Mouse (Mus musculus): ENCODE data around the gene Negr1. TPM values are rescaled to one million over a fixed set of nuclear protein-coding genes. Genes with fewer than 3 reads are reported as not detected.

Gene Negr1
- total and polyA plus RNA-seq, 3 experiments = not detected

- dilution Hi-C loops (cut with MboI; ENCODE audit: extremely low pct_ligation_motif_present, extremely low pct_unique_long_range_greater_than_20kb, low sequenced_read_pairs) (no loop called here), in situ Hi-C loops (cut with MboI; ENCODE audit: low pct_ligation_motif_present, low pct_unique_long_range_greater_than_20kb, low sequenced_read_pairs) (no loop called here)
- Histone ChIP-seq H3K4me2 (ENCODE audit: insufficient read depth, low read depth, poor library complexity, severe bottlenecking) (no peak overlapping the region), H3K9me3 (replicated peaks; ENCODE audit: low read length) (peaks cover 8% of the 10 kb centered on the region), H3K4me3 (replicated peaks in 1 of 3; ENCODE audit: low read depth in 2 of 3, low read length in 2 of 3, poor library complexity in 1 of 3) (no peak overlapping the region), H3K27ac (ENCODE audit: insufficient read depth, low read depth) (no peak overlapping the region), H3K79me2 (replicated peaks; ENCODE audit: control insufficient read depth, extremely low read depth, insufficient read depth, poor library complexity, severe bottlenecking) (no peaks in the 10 kb centered on the region), H3K27me3 (replicated peaks) (no peaks in the 10 kb centered on the region), H3K36me3 (replicated peaks in 1 of 2; ENCODE audit: control insufficient read depth in 1 of 2, insufficient read depth in 1 of 2, low read length in 1 of 2) (no peaks in the 10 kb centered on the region), H3K4me1 (ENCODE audit: control insufficient read depth in 1 of 2, insufficient read depth in 2 of 2) (no peaks in the 10 kb centered on the region), H3K9ac (ENCODE audit: insufficient read depth, low read depth) (no peak overlapping the region)
- TF ChIP-seq HCFC1 (IDR thresholded peaks at IDR 0.05; ENCODE audit: low read depth, low read length) = no peak
- TF ChIP-seq USF2 (conservative IDR thresholded peaks at IDR 0.05; ENCODE audit: low read depth, low read length) = no peak
- TF ChIP-seq UBTF (IDR thresholded peaks at IDR 0.05; ENCODE audit: low read depth, low read length) = no peak
- TF ChIP-seq GABPA (IDR thresholded peaks at IDR 0.05; ENCODE audit: insufficient replicate concordance, low read depth, low read length) = no peak
- no peak for TF ChIP-seq MAZ (IDR thresholded peaks at IDR 0.05; ENCODE audit: low read depth, low read length)
- TF ChIP-seq CHD2 (IDR thresholded peaks at IDR 0.05; ENCODE audit: low read length) = no peak
- no peak for TF ChIP-seq MAFK (IDR thresholded peaks at IDR 0.05; ENCODE audit: insufficient replicate concordance, low read length)
- no peak for TF ChIP-seq MEF2A (IDR thresholded peaks at IDR 0.05; ENCODE audit: borderline replicate concordance, low read depth, low read length)
- TF ChIP-seq TBP (conservative IDR thresholded peaks at IDR 0.05; ENCODE audit: low read depth, low read length) = no peak
- TF ChIP-seq ZNF384 (IDR thresholded peaks at IDR 0.05; ENCODE audit: low read depth, low read length) = no peak
- no peak for TF ChIP-seq TCF12 (IDR thresholded peaks at IDR 0.05; ENCODE audit: low read depth, low read length)
- TF ChIP-seq RAD21 (IDR thresholded peaks at IDR 0.05; ENCODE audit: low read depth, low read length) = no peak
- no peak for TF ChIP-seq USF1 (IDR thresholded peaks at IDR 0.05; ENCODE audit: low read depth, low read length)
- no peak for TF ChIP-seq ZKSCAN1 (IDR thresholded peaks at IDR 0.05; ENCODE audit: borderline replicate concordance, low read depth, low read length)
- TF ChIP-seq KAT2A (IDR thresholded peaks at IDR 0.05; ENCODE audit: insufficient replicate concordance, low read length) = no peak
- no peak for TF ChIP-seq RCOR1 (conservative IDR thresholded peaks at IDR 0.05; ENCODE audit: low read depth, low read length)
- no peak for TF ChIP-seq NELFE (IDR thresholded peaks at IDR 0.05; ENCODE audit: low read depth, low read length)
- TF ChIP-seq ETS1 (conservative IDR thresholded peaks at IDR 0.05; ENCODE audit: low read depth, low read length) = no peak
- TF ChIP-seq EP300 (IDR thresholded peaks at IDR 0.05; ENCODE audit: low read length) = no peak
- DNase-seq (ENCODE audit: extremely low read depth) = no peak
These were observed 369.4 kb downstream of the Negr1 start for GRCm38 (mm10) chr3:156931011-156931410.

GRCm38 (mm10) chr3:156931540-156931939 lies 369.9 kb downstream of the Negr1 start:
- no peak overlapping the region for H3K4me3 ChIP-seq (replicated peaks in 1 of 3; ENCODE audit: low read depth in 2 of 3, low read length in 2 of 3, poor library complexity in 1 of 3)
- H3K27ac ChIP-seq (ENCODE audit: insufficient read depth, low read depth) = no peak overlapping the region
- peaks cover 8% of the 10 kb centered on the region for H3K9me3 ChIP-seq (replicated peaks; ENCODE audit: low read length)
- no peaks in the 10 kb centered on the region for H3K79me2 ChIP-seq (replicated peaks; ENCODE audit: control insufficient read depth, extremely low read depth, insufficient read depth, poor library complexity, severe bottlenecking)
- no peak overlapping the region for H3K9ac ChIP-seq (ENCODE audit: insufficient read depth, low read depth)
- no peak for DNase-seq (ENCODE audit: extremely low read depth)
- no peaks in the 10 kb centered on the region for H3K27me3 ChIP-seq (replicated peaks)
- no peak overlapping the region for H3K4me2 ChIP-seq (ENCODE audit: insufficient read depth, low read depth, poor library complexity, severe bottlenecking)
- H3K36me3 ChIP-seq (replicated peaks in 1 of 2; ENCODE audit: control insufficient read depth in 1 of 2, insufficient read depth in 1 of 2, low read length in 1 of 2) = no peaks in the 10 kb centered on the region
- TF ChIP-seq E2F4 (IDR thresholded peaks at IDR 0.05; ENCODE audit: insufficient replicate concordance, low read depth, low read length) (no peak), SIN3A (IDR thresholded peaks at IDR 0.05; ENCODE audit: low read length) (no peak), BHLHE40 (IDR thresholded peaks at IDR 0.05; ENCODE audit: low read depth, low read length) (no peak), USF1 (IDR thresholded peaks at IDR 0.05; ENCODE audit: low read depth, low read length) (no peak), MXI1 (IDR thresholded peaks at IDR 0.05; ENCODE audit: low read depth, low read length) (no peak), RAD21 (IDR thresholded peaks at IDR 0.05; ENCODE audit: low read depth, low read length) (no peak)
- dilution Hi-C loops (cut with MboI; ENCODE audit: extremely low pct_ligation_motif_present, extremely low pct_unique_long_range_greater_than_20kb, low sequenced_read_pairs) (no loop called here), in situ Hi-C loops (cut with MboI; ENCODE audit: low pct_ligation_motif_present, low pct_unique_long_range_greater_than_20kb, low sequenced_read_pairs) (no loop called here)
- no peaks in the 10 kb centered on the region for H3K4me1 ChIP-seq (ENCODE audit: control insufficient read depth in 1 of 2, insufficient read depth in 2 of 2)
